Mouse (Mus musculus): Measurements from ENCODE around the gene Megf8.

- TF ChIP-seq CEBPB (IDR thresholded peaks at IDR 0.05; ENCODE audit: insufficient read depth, poor library complexity, severe bottlenecking) (no peak), POLR2A (IDR thresholded peaks at IDR 0.05; ENCODE audit: insufficient read length, low read depth) (peak; percentile 33)
Observed at GRCm38 (mm10) chr7:25275555-25276298, 41.2 kb upstream of the Megf8 start.
